Mouse (Mus musculus) forebrain, embryonic 14.5 days (tissue): ENCODE measurements at regions not wholly inside any gene's neighbourhood (a gene's known extent, or its start where the extent isn't known, plus 50 kb on each side); places are given as distances from the start of the nearest gene placed in this dataset.

Experiments used
- ATAC-seq: fragments of 200-750 bp; cut with Nextera tagmentation; 2 replicates; pipeline ENCODE4 v1.8.0; 2017; ENCODE audit warnings: mild to moderate bottlenecking, moderate library complexity
- DNase-seq: peaks from one replicate; pipeline ENCODE4 v3.0.0-alpha.2; 2015; ENCODE audit warnings: low spot score
- H3K27ac ChIP-seq: fragments of 300-500 bp; sonication (generic); 2 replicates; pipeline ENCODE4 v1.5.1; 2014; ENCODE audit warnings: low read depth, mild to moderate bottlenecking, control low read depth, low read length, moderate library complexity
- H3K27me3 ChIP-seq: fragments of 300-500 bp; sonication (generic); replicated peaks from 2 replicates; pipeline ENCODE4 v1.6.1; 2014; ENCODE audit warnings: low read length, control low read depth, mixed read lengths; ENCODE audit not compliant: control insufficient read depth, insufficient read depth
- H3K36me3 ChIP-seq: fragments of 300-500 bp; sonication (generic); 2 replicates; pipeline ENCODE4 v1.6.1; 2014; ENCODE audit warnings: low read length, control low read depth; ENCODE audit not compliant: control insufficient read depth, insufficient read depth
- H3K4me1 ChIP-seq: fragments of 300-500 bp; sonication (generic); 2 replicates; pipeline ENCODE4 v1.6.1; 2014; ENCODE audit warnings: antibody characterized with exemption, low read length, control low read depth; ENCODE audit not compliant: control insufficient read depth, insufficient read depth
- H3K4me2 ChIP-seq: fragments of 300-500 bp; sonication (generic); 2 replicates; pipeline ENCODE4 v1.6.1; 2014; ENCODE audit warnings: mild to moderate bottlenecking, control low read depth, low read length
- H3K4me3 ChIP-seq: fragments of 300-500 bp; sonication (generic); 2 replicates; pipeline ENCODE4 v1.5.1; 2014; ENCODE audit warnings: low read depth, low read length, control low read depth
- H3K9ac ChIP-seq: fragments of 300-500 bp; sonication (generic); 2 replicates; pipeline ENCODE4 v1.6.1; 2014; ENCODE audit warnings: mild to moderate bottlenecking, low read length, control low read depth, moderate library complexity
- H3K9me3 ChIP-seq: fragments of 300-500 bp; sonication (generic); replicated peaks from 2 replicates; pipeline ENCODE4 v1.6.1; 2016; ENCODE audit warnings: low read length, control low read depth, mixed read lengths; ENCODE audit not compliant: control insufficient read depth
- WGBS: fragments of 180-500 bp; shearing (Covaris S2); extraction: QIAGEN DNeasy Blood & Tissue Kit; methylation state at CpG from one replicate; pipeline ENCODE4 v1.1.7; 2014; 5-methylcytosine and 5-hydroxymethylcytosine counted together

DNA sequence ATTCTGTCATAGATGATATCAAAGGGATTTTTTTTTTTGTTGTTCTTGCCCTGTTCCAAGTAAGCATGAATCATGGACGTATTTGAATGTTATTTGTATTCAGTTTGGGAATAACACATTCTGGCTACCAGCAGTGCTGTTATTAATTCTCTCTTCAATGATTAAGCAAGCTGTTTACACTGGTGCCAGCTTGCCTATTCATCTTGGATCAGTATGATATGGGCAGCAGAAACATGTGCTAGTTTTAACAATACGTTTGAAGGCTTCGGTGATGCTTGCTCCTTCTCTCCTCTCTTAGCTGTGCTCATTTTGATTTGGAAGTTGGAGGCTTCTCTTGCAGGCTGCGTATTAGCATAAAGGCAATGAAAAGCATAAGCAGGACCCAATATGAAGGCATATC lies 984.9 kb upstream of the Slc10a2 start:
- peak; percentile 55; the same call in 1 of the 2 replicates for ATAC-seq

GRCm38 (mm10) chr8:6043939-6044577 lies 938.9 kb upstream of the Slc10a2 start:
- peak; percentile 96 for ATAC-seq
- WGBS: 36% methylated on average over 5 of the region's 5 CpGs
- DNase-seq: peak; percentile 92

More for the DNA sequence above, 984.9 kb upstream of the Slc10a2 start:
- 54% methylated on average over 4 of the region's 4 CpGs for WGBS
- Histone ChIP-seq H3K9ac (no peak overlapping the region), H3K27me3 (no peaks in the 10 kb centered on the region), H3K4me1 (no peaks in the 10 kb centered on the region), H3K4me2 (no peak overlapping the region), H3K36me3 (no peaks in the 10 kb centered on the region), H3K27ac (no peak overlapping the region), H3K4me3 (no peak overlapping the region), H3K9me3 (no peaks in the 10 kb centered on the region)
- DNase-seq: peak; percentile 64

DNA sequence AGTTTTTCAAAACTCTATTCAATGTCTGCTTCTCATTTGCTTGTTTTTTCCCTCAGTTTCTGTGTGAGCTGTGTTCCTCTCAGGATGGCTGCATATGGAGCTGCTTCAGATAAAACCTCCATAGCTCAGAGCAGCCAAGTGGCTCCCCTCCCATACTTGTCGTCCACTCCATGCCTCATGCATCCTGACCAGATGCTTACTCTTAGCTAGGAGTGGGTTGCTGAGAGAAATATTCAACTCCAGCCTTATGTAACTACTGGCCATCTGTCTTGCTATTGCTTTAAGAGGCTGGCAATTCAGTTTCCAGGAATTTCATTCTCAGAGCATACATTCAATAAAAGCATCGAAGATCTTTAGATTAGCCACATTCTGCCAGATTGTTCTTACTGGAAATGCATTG lies 907.1 kb upstream of the Slc10a2 start:
- H3K27ac ChIP-seq: no peak overlapping the region
- 74% methylated on average over 2 of the region's 2 CpGs for WGBS
- no peaks in the 10 kb centered on the region for H3K36me3 ChIP-seq
- H3K9ac ChIP-seq: no peak overlapping the region
- H3K4me2 ChIP-seq: no peak overlapping the region
- no peaks in the 10 kb centered on the region for H3K9me3 ChIP-seq
- peak; percentile 15 for DNase-seq
- no peak overlapping the region for H3K4me3 ChIP-seq
- no peaks in the 10 kb centered on the region for H3K4me1 ChIP-seq
- no peak for ATAC-seq
- H3K27me3 ChIP-seq: no peaks in the 10 kb centered on the region

More at GRCm38 (mm10) chr8:6043939-6044577, 938.9 kb upstream of the Slc10a2 start:
- Histone ChIP-seq H3K9ac (no peak overlapping the region), H3K36me3 (no peaks in the 10 kb centered on the region), H3K4me3 (no peak overlapping the region), H3K27me3 (no peaks in the 10 kb centered on the region), H3K4me1 (no peaks in the 10 kb centered on the region), H3K9me3 (no peaks in the 10 kb centered on the region), H3K4me2 (no peak overlapping the region), H3K27ac (no peak overlapping the region)

- H3K9ac ChIP-seq: no peak overlapping the region
- no peaks in the 10 kb centered on the region for H3K9me3 ChIP-seq
- H3K4me3 ChIP-seq: no peak overlapping the region
- no peaks in the 10 kb centered on the region for H3K27me3 ChIP-seq
- no peak overlapping the region for H3K27ac ChIP-seq
- H3K36me3 ChIP-seq: no peaks in the 10 kb centered on the region
- no peak overlapping the region for H3K4me2 ChIP-seq
- DNase-seq: no peak
- ATAC-seq: no peak
- H3K4me1 ChIP-seq: no peaks in the 10 kb centered on the region
Observed at GRCm38 (mm10) chr8:6011182-6011581, 906.0 kb upstream of the Slc10a2 start.

- no peak overlapping the region for H3K4me3 ChIP-seq
- H3K4me2 ChIP-seq: no peak overlapping the region
- H3K9ac ChIP-seq: no peak overlapping the region
- WGBS: 86% methylated on average over 2 of the region's 2 CpGs
- H3K9me3 ChIP-seq: no peaks in the 10 kb centered on the region
- no peaks in the 10 kb centered on the region for H3K27me3 ChIP-seq
- DNase-seq (no peak), ATAC-seq (no peak)
- no peaks in the 10 kb centered on the region for H3K4me1 ChIP-seq
- no peak overlapping the region for H3K27ac ChIP-seq
- no peaks in the 10 kb centered on the region for H3K36me3 ChIP-seq
Observed at GRCm38 (mm10) chr8:6010712-6011111, 905.6 kb upstream of the Slc10a2 start.

GRCm38 (mm10) chr8:6002612-6003011 lies 897.5 kb upstream of the Slc10a2 start:
- no peak for DNase-seq
- no peak for ATAC-seq
- Histone ChIP-seq H3K27me3 (no peaks in the 10 kb centered on the region), H3K9ac (no peak overlapping the region), H3K4me3 (no peak overlapping the region), H3K27ac (no peak overlapping the region), H3K36me3 (no peaks in the 10 kb centered on the region), H3K9me3 (no peaks in the 10 kb centered on the region), H3K4me1 (no peaks in the 10 kb centered on the region), H3K4me2 (no peak overlapping the region)
- 83% methylated on average over 1 of the region's 1 CpGs for WGBS

DNA sequence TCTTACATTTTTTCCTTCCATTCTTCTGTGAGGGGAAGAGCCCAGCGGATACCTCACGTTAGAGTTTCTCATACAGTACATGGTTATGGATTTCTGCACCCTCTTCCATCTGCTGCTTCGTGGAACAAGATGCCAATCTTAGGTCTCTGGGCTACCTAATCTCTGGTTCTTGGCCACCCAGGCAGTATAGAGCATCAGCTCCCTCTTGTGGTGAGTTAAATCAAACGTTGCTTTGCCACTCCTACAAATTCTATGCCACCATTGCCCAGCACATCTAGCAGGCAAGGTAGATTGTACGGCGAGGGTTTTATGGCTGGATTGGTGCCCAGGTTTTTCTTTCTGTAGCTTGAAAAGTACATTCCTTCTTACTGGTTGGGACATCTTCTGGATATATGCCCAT lies 889.7 kb upstream of the Slc10a2 start:
- no peak overlapping the region for H3K27ac ChIP-seq
- WGBS: 59% methylated on average over 6 of the region's 6 CpGs
- no peaks in the 10 kb centered on the region for H3K36me3 ChIP-seq
- H3K4me2 ChIP-seq: no peak overlapping the region
- H3K27me3 ChIP-seq: no peaks in the 10 kb centered on the region
- no peak overlapping the region for H3K4me3 ChIP-seq
- H3K9ac ChIP-seq: no peak overlapping the region
- DNase-seq (no peak), ATAC-seq (no peak)
- H3K9me3 ChIP-seq: no peaks in the 10 kb centered on the region
- no peaks in the 10 kb centered on the region for H3K4me1 ChIP-seq

DNA sequence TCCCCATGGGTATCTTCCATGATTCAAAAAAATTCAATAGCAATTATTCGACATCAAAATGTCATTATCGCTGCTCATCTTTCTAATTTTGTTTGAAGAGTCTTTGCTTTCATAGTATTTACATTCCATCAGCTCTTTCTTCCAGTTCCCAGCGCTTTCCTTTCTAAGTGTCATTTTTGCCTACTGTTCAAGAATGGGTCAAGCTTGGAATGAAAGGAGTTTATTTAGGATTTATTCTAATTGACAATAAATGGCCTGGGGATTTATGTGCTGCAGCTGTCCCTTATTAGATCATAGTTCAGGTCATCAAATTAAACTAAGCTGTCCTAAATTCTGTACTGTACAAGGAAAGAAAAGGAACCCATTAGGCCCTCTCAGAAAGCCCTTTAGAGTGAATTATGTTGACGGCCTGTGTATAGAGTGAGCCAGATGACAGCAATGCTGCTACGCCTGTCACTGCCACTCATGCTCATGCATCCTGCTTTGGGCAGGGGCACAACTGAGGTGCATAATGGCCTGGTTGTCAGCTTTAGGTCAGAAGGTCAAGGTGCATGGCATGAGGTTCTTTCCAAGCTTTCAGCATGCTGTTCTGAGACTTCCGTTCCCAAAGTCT lies 860.4 kb upstream of the Slc10a2 start:
- Histone ChIP-seq H3K4me1 (no peaks in the 10 kb centered on the region), H3K4me2 (no peak overlapping the region), H3K9ac (no peak overlapping the region), H3K27me3 (no peaks in the 10 kb centered on the region), H3K9me3 (no peaks in the 10 kb centered on the region), H3K4me3 (no peak overlapping the region), H3K27ac (no peak overlapping the region), H3K36me3 (no peaks in the 10 kb centered on the region)
- 59% methylated on average over 6 of the region's 6 CpGs for WGBS
- no peak for ATAC-seq
- peak; percentile 4 for DNase-seq

DNA sequence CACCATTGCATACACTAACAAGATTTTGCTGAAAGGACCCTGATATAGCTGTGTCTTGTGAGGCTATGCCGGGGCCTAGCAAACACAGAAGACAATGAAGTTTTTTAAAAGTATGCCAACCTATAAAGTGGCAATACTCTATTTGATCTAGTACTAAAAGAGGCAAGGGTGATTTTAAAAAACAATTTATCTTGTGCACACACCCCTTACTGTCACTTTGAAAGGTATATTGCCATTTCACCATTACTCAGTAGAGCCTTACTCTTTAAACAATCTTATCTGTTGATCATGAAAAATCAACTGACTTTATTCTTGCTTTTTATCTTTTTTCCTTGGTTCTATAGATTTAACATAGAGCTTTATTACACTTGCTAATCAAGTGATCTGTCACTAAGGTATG lies 859.1 kb upstream of the Slc10a2 start:
- Histone ChIP-seq H3K4me2 (no peak overlapping the region), H3K9ac (no peak overlapping the region), H3K27me3 (no peaks in the 10 kb centered on the region), H3K4me1 (no peaks in the 10 kb centered on the region), H3K27ac (no peak overlapping the region), H3K9me3 (no peaks in the 10 kb centered on the region), H3K36me3 (no peaks in the 10 kb centered on the region), H3K4me3 (no peak overlapping the region)
- ATAC-seq (no peak), DNase-seq (no peak)
- WGBS: 90% methylated on average over 1 of the region's 1 CpGs
